Mouse (Mus musculus) thymus, adult 2 months (tissue): ENCODE data around the gene Xpnpep1.

Source experiments
- CTCF ChIP-seq: fragments of 200-500 bp; IDR thresholded peaks from 2 replicates; pipeline ENCODE4 v1.5.1; 2012; ENCODE audit warnings: mild to moderate bottlenecking, control low read depth, low read length, moderate library complexity, borderline replicate concordance; ENCODE audit not compliant: control insufficient read depth, poor library complexity, insufficient read depth; ENCODE audit errors: extremely low read depth
- POLR2A ChIP-seq: fragments of 200-500 bp; IDR thresholded peaks from 2 replicates; pipeline ENCODE4 v1.6.1; 2012; ENCODE audit warnings: mild to moderate bottlenecking, low read length, control low read depth, moderate library complexity; ENCODE audit not compliant: control insufficient read depth, poor library complexity, insufficient read depth; ENCODE audit errors: extremely low read depth

- TF ChIP-seq CTCF (peak; percentile 17; the same call in 1 of the 2 replicates), POLR2A (no peak)
Measured at GRCm38 (mm10) chr19:52975564-52976185, 64.3 kb downstream of the Xpnpep1 start.
